ENCODE assay signal across 22 mouse cellular contexts in the genomic region with DNA sequence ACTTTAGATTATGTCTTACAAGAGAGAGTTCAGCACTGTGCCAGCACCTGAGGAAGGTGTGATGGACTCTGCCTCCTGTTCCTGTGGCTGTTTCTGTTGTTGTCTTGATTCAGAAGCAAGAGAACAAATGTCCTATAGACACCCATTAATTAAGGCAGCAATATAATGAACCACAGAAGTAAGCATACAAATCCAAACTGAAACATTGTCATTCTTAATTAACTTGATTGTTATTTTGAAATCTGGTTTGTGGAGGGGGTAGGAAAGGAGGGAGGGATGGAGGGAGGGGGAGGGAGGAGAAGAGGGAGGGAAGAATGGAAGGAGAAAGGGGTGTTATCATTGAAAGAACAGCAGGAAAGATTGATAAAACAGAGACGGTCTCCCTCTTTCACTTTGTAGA. TPM values are rescaled to one million over a fixed set of nuclear protein-coding genes. Genes with fewer than 3 reads are reported as not detected.
DNase-seq lines count a peak whose midpoint lies in the region.
"Had no signal": no experiment of that assay in that cellular context is flagged by ENCODE, and none has a peak within 500 bp of the region (broad histone marks: within the 10 kb centered on the region; RNA-seq: fewer than 3 reads in every experiment).

No protein-coding gene starts in this region.

- peak; percentile 72 for DNase-seq in Muller cell, postnatal 12 days (ENCODE audit: inconsistent ontology term)
- peak; percentile 58 for DNase-seq in retina, embryonic 14.5 days (ENCODE audit: low spot score)
- DNase-seq in retina, postnatal 1 day = peak; percentile 86
- no peak for DNase-seq in cerebellum, adult 9-10 months
- no peak for DNase-seq in kidney, postnatal 4 days
- no peak for DNase-seq in heart, adult 8-10 months (ENCODE audit: low spot score)
- DNase-seq: adrenal gland, adult 2 months; adrenal gland, adult 8-10 months; adrenal gland, postnatal 10 days; adrenal gland, postnatal 14 days; adrenal gland, postnatal 25 days; adrenal gland, postnatal 36 days; B cell, adult 2 months; cerebellum, adult 11 months; cerebellum, adult 11-12 months; cerebellum, adult 18-20 months; cerebellum, adult 2 months had no signal

RNA-seq across cellular contexts. Expression of gene Fam19a1, which starts 1.3 kb away (rescaled TPM):
- not detected for total RNA-seq in heart, adult 8-10 months (2022)
- total RNA-seq: ES-E14, MEL had no signal

RNA-seq across cellular contexts. Expression of gene 1700123L14Rik, which starts 54.4 kb away (rescaled TPM):
- total RNA-seq in heart, adult 8-10 months (2022) = not detected
- total RNA-seq: adrenal gland, adult 2 months; adrenal gland, adult 8-10 months; adrenal gland, postnatal 10 days; adrenal gland, postnatal 14 days; adrenal gland, postnatal 25 days; adrenal gland, postnatal 36 days; adrenal gland, postnatal 4 days; CH12.LX; ES-E14; G1E; MEL had no signal

Comparison
In these comparisons a context has a peak if more than half of its experiments do, and no peak if none do; other contexts are left out.
1. DNase-seq: peak in Muller cell, postnatal 12 days (single experiment), retina, embryonic 14.5 days (single experiment) and retina, postnatal 1 day (single experiment); none in cerebellum, adult 9-10 months (single experiment), kidney, postnatal 4 days (0 of 2) and heart, adult 8-10 months (single experiment).